Mouse (Mus musculus): Measurements from ENCODE around the gene Pqlc3.

DNA sequence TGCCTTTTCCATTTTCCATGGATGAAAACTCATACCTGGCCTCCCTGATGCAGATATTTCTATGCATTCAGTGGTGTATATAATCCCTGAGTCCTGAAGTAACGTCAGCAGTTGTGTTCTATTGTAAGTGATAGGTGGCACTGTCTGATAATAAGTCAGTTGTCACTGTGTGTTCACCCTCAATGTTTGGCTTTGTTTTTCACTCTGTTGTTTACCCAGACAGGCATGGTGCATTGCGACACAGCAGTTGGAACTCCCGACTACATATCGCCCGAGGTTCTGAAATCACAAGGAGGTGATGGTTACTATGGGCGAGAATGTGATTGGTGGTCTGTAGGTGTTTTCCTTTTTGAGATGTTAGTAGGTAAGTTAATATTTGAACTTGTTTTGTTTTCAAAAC is 52.0 kb downstream of the Pqlc3 start:
- TF ChIP-seq CTCF (IDR thresholded peaks at IDR 0.05; ENCODE audit: extremely low read depth, insufficient read length, insufficient replicate concordance, low read depth, low read length): no peak
- TF ChIP-seq POLR2A (IDR thresholded peaks at IDR 0.05; ENCODE audit: low read depth, low read length): no peak

Measured in small intestine, adult 2 months (tissue).